Mouse (Mus musculus) frontal cortex, postnatal 14 days (tissue): ENCODE data around the gene 2010109A12Rik.

Experiments used
- DNase-seq, 2 experiments: peaks; one replicate each; pipeline ENCODE4 v3.0.0; 2022; ENCODE audit warnings: low spot score in 2 of 2

The 2010109A12Rik gene

DNA sequence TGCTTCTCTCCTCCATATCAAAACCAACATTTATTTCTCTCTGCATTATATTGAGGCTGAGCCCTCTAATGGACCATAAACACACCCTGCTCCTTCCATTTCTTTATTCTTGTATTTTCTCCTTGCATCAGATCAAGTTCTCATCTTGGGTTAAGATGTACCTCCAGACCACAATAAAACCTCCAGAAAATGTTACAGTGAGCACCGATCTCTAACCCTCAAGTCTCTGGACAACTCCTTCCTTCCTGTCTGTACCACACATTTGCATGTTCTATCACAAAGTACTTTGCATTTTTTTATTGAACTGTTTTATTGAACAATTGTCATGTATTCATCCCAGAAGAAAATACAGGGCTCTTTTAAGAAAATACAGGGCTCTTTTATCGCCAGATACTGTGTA is 23.2 kb downstream of the 2010109A12Rik start:
- no peak for DNase-seq

- DNase-seq = no peak
Observed at GRCm38 (mm10) chr5:93231721-93232120, 25.4 kb downstream of the 2010109A12Rik start.

GRCm38 (mm10) chr5:93232838-93233237 is 26.5 kb downstream of the 2010109A12Rik start:
- no peak for DNase-seq

DNA sequence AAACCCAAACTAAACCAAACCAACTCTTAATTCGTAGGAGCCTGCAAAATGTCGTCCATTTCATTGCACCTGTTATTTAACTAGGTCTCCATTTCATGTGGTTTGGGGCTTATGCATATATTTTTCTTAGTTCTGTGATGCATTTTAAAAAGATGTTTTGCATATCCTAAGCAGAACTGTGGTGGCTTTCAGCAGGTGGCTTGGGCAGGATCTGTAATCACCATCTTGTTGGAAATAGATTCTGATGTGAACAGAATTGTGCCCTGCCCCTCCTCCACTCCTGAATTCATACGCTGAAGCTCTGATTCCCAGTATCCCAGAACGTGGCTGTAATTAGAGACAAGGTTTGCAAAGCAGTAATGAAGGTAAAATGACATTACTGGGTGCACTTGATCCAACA is 27.8 kb downstream of the 2010109A12Rik start:
- DNase-seq = no peak

- no peak for DNase-seq
Observed at GRCm38 (mm10) chr5:93234605-93235004, 28.3 kb downstream of the 2010109A12Rik start.

DNA sequence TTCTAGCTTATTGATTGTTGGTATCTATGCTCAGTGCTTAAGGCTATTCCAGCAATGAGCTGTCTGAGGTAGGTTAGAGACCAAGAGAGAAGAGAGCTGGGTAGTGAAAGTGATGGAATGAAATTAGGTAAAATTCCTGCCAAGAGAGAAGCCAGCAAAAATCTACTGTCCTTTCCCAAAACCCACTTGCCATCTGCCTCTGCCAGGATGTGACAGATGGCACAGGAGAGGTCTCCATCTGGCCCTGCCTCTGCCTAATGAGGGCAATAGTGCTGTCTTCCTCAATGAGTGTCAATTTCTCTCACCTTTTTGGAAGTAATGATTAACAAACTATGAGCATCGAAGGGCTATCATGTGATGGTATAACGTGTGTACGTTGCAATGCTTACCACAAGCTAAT is 29.6 kb downstream of the 2010109A12Rik start:
- no peak for DNase-seq

DNA sequence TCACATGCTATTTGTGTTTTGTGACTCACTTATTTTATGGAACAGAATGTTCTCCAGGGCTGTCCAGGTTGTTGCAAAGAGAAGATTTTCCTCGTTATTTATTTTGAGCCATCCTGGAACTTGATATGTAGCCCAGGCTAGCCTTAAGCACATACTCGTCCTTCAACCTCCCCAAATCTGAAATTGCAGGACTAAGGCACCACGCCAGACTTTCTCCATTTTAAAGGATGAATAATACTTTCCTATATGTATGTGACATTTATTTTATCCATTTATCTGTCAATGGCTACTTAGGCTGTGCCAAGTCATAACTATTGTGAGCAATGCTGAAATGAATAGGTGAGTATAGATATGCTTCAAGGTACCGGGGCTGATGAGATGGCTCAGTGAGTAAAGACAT is 30.2 kb downstream of the 2010109A12Rik start:
- DNase-seq = no peak

- no peak for DNase-seq
Observed at GRCm38 (mm10) chr5:93239590-93240544, 33.5 kb downstream of the 2010109A12Rik start.

GRCm38 (mm10) chr5:93245280-93245679 is 39.0 kb downstream of the 2010109A12Rik start:
- no peak for DNase-seq

- DNase-seq = no peak
Observed at GRCm38 (mm10) chr5:93249940-93250578, 43.7 kb downstream of the 2010109A12Rik start.

- no peak for DNase-seq
Observed at GRCm38 (mm10) chr5:93251001-93251760, 44.9 kb downstream of the 2010109A12Rik start.

GRCm38 (mm10) chr5:93255759-93256265 is 49.5 kb downstream of the 2010109A12Rik start:
- no peak for DNase-seq

GRCm38 (mm10) chr5:93256820-93257405 is 50.6 kb downstream of the 2010109A12Rik start:
- DNase-seq = no peak

GRCm38 (mm10) chr5:93259349-93259748 is 53.0 kb downstream of the 2010109A12Rik start:
- no peak for DNase-seq

DNA sequence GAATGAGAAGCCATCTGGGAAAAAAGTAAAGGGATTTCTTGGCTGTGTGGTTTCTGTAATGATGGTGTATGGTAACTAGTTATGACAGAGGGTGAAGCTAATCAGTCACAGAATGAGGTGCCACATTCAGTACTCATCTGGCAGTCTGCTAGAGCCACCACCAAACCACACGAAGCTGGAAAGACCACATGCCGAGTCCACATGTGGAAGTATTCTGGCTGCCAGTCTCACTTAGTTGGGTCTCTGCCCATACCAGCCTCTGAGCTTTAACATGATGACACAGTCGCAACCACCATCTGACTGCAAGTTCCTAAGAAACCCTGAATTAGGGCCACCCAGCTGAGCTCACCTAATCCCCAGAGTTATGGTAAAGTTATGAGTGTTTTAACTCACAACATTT is 54.7 kb downstream of the 2010109A12Rik start:
- DNase-seq = no peak

DNA sequence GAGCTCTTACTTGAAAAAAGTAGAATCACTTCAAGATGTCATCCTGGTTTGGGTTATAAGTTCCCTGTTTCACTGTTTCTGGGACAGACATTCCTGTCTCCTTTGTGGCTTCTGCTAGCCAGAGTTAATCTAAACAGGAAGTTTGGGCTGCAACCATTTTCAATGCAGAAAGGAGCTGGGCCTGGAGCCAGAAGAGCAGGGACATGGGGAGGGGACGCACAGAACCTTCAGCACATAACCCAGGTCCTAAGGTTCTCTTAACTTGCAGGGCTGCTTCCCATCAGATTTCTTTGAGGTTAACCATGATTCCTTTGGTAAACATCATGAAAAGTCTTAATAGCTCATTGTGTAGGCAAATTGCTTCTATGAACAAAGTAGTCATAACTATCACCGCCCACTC is 56.4 kb downstream of the 2010109A12Rik start:
- DNase-seq = no peak
